Mouse (Mus musculus): ENCODE results near the gene Mmp7.

The Mmp7 gene

GRCm38 (mm10) chr9:7742696-7743095 is 50.8 kb downstream of the Mmp7 start:
- no peak for DNase-seq (ENCODE audit: low read depth in 1 of 2, low spot score in 2 of 2)

GRCm38 (mm10) chr9:7744156-7744555 is 52.3 kb downstream of the Mmp7 start:
- DNase-seq (ENCODE audit: low read depth in 1 of 2, low spot score in 2 of 2), result no peak

GRCm38 (mm10) chr9:7748881-7749280 is 57.0 kb downstream of the Mmp7 start:
- no peak for DNase-seq (ENCODE audit: low read depth in 1 of 2, low spot score in 2 of 2)

All from monocyte, adult 2 months (primary cell).